Mouse (Mus musculus) left cerebral cortex, adult 18-20 months (tissue): ENCODE measurements around the gene Kcnh1. TPM values are rescaled to one million over a fixed set of nuclear protein-coding genes. Genes with fewer than 3 reads are reported as not detected.
A peak's percentile ranks its signal among the peaks of the same experiment; 100 is the strongest.

Source experiments
- DNase-seq, 2 experiments: peaks; one replicate each; pipeline ENCODE4 v3.0.0; 2021 to 2022; ENCODE audit warnings: low spot score in 2 of 2, mixed read lengths in 1 of 2
- total RNA-seq, 2 experiments: library from RNA; stranded (reverse); gene quantifications; 2 replicates each; pipeline ENCODE4 v1.2.3; 2021

The Kcnh1 gene
- total RNA-seq, 2 experiments from 2014 or later = 63.8 to 73.9 TPM

DNA sequence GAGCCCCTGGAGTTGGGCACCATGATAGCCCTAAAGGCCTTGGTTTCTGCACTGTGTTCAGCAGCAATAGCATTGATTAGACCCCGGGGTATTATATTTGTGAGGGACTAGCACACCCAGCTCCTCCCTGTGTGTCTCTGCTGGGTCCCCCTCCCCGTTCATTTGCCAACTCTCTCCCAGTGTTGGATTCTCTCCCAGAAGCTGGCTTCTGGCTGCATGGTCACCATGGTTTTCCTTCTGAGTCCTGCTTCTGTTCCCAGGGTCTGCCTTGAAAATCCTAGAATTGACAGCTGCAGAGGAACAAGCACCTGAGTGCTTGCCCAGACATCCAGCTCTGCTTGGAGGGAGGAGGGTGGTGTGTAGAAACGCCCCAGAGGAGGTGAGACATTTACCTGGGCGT, 261.1 kb downstream of the Kcnh1 start:
- DNase-seq = no peak

DNA sequence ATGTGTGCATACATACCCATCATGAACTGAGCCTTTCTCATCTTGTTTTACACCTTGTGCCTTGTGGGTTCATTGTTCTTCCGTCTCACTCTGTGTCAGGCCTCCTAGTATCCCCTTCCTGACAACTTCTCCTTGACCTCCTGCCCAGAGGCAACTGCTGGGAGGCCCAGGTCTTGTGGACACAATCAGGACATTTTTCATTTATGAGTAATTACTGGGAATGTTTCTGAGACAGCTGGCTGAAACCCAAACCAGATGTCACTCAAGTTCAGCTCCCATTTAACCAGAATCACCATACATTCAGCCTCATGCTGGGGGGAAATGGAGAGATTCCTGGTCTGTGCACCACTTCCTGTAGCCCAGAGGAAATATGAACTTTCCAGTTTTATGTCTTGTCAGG, 263.9 kb downstream of the Kcnh1 start:
- DNase-seq = no peak

DNA sequence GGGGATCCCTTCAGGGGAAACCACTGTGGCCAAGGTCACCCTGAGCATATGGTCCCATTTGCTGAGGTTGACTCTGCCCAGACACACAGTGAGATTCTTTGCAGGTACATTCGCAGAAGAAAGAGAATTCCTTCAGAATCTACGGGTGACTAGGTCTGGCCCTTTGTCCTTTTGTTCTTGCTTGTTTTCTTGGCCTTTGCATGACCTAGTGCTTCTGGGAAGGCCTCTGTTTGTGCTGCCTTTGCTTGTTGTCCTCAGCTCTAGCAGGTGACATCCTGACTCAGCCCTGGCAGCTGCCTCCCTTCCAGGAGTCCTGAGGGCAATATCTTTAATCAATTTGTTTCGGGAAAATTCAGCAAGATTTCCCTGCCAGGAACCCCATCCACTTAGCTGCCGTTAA, 264.4 kb downstream of the Kcnh1 start:
- DNase-seq = no peak

DNA sequence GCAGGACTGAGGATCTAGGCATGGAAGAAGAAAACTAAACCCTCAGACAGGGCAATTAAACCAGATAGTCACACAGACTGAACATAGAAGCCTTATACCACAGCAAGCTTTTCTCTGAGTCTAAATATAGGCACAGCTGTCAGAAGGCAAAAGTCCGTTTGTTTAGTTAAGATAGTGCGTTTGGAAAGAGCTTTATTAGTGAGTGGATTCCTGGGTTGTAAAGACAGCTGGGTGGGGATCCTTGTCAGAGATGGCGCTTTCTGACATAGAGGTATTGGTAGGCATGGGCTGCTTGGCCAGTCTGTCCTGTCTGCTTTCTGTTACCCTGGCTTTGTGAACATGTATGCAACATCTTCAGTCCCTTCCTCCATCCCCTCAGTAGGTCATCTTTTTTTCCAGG, 266.5 kb downstream of the Kcnh1 start:
- no peak for DNase-seq

GRCm38 (mm10) chr1:192457526-192458206, 267.1 kb downstream of the Kcnh1 start:
- no peak for DNase-seq

GRCm38 (mm10) chr1:192463732-192464131, 273.2 kb downstream of the Kcnh1 start:
- no peak for DNase-seq

- DNase-seq = no peak
Measured at GRCm38 (mm10) chr1:192472366-192472765, 281.8 kb downstream of the Kcnh1 start.

DNA sequence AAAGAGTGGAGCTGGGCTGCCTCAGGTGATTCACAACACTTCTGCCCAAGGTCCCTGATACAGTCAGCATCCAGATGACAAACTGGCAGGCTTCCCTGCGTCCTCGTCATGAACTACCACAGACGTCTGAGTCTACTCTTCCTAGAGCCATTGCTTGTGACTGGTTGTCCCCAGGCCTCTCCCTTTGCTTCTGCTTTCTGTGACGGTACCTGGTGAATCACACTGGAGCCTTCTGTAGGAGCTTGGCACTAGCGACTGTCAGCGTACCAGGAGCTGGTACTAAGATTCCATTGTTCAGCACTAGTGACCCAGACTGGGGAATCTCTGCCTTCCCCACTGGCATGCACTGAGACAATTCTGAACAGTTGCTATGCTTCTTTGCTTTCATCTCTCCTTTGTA, 282.6 kb downstream of the Kcnh1 start:
- no peak for DNase-seq

- no peak for DNase-seq
Measured at GRCm38 (mm10) chr1:192476704-192477103, 286.1 kb downstream of the Kcnh1 start.

- DNase-seq = no peak
Measured at GRCm38 (mm10) chr1:192477556-192477955, 287.0 kb downstream of the Kcnh1 start.

GRCm38 (mm10) chr1:192478176-192478575, 287.6 kb downstream of the Kcnh1 start:
- no peak for DNase-seq

DNA sequence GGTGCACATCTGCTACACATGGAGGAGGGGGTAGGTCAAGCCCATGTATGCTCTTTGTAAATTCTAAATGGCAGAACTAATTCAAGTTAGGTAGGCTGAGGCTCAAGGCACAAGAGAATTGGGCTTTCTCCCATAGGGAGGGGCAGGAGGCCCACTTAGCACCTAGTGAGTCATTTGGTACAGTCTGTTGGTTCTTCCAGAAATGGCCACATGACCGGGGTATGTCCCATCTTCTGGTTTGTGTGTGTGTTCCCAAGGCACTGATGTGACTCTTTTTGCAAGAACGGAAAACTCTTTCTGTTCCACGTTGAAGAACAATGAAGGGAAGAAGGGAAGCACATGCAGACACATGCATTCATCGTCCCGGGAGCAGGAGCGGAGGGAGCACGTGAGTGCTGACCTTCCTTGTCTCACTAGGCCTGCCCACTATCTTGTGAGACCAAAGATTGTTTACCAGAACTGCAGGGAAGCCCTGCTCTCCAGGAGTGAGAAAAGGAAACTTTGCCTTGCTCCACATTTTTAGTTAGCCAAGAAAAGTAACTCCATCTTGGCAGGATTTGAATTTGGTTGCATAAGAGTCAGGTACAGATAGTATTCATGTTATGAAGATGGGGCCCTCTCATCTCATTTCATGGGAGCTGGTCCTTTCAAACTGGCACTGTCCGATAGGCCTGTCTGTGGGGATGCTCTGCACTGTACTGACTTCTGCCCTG, 289.7 kb downstream of the Kcnh1 start:
- DNase-seq = peak in 1 of 2 experiments; percentile 43

GRCm38 (mm10) chr1:192481446-192481845, 290.9 kb downstream of the Kcnh1 start:
- no peak for DNase-seq

DNA sequence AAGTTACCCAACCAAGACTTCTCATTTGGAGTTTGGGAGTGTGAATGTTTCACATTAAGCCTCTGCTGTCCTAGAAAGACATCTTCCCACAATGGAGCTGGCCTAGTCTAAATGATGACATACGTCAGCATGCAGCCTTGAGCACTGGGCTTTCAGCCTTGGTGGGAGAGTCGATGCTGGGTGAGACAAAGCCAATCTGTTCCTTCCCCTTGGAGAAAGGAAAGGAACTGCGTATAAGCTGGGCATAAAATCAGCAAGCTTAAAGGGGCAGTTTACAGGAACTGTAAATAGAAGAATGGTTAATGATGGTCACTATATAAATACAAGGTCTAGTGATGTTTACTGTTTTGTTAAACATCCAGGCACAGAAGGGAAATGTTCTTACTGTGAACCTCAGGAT, 294.5 kb downstream of the Kcnh1 start:
- no peak for DNase-seq

GRCm38 (mm10) chr1:192487571-192487970, 297.0 kb downstream of the Kcnh1 start:
- DNase-seq = no peak

GRCm38 (mm10) chr1:192489908-192490825, 299.6 kb downstream of the Kcnh1 start:
- DNase-seq = no peak

GRCm38 (mm10) chr1:192497505-192497904, 306.9 kb downstream of the Kcnh1 start:
- DNase-seq = peak in 1 of 2 experiments; percentile 43

- no peak for DNase-seq
Measured at GRCm38 (mm10) chr1:192502016-192502415, 311.4 kb downstream of the Kcnh1 start.

- DNase-seq = no peak
Measured at GRCm38 (mm10) chr1:192502835-192503234, 312.3 kb downstream of the Kcnh1 start.

- no peak for DNase-seq
Measured at GRCm38 (mm10) chr1:192503651-192504050, 313.1 kb downstream of the Kcnh1 start.

DNA sequence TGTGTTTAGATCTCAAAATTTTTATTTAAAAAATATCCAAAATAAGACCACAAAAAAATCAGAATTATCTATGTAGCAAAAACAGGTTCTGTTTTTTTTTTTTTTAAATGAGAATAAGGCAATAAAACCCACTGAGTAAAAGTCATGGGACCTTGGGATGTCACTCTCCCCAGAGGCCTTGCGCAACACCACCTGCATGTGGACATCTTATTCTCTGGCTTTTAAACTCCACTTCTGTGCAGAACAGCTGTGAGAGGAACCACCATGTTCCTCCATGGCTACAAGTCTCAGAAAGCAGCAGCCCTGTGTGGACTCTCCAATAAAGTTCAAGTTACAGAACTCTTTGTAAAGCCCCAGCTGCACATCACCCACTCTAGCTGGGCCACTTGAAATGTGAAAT, 322.2 kb downstream of the Kcnh1 start:
- DNase-seq = no peak

DNA sequence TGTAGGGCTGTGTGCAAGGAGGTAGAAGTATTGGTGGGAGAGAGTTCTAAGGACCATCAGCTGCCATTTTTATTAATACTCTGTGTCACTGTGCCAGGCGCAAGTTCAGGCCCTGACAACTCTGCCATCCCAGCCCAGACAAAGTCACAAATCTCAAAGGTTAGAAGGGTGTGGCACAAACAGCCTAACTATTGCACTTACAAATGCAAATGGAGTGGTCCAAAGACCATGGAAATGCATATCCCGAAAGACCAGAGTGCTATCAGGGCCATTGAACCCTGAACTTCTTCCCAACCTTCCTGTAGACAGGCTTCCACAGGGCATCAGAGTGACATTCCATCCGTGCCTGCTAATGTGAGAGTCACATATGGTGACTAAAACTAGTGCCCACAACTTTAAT, 324.8 kb downstream of the Kcnh1 start:
- DNase-seq = no peak
